Mouse (Mus musculus) heart, postnatal 25 days (tissue): ENCODE data around the gene Cdc42bpg. TPM values are rescaled to one million over a fixed set of nuclear protein-coding genes. Genes with fewer than 3 reads are reported as not detected.

Experiments used
- DNase-seq: peaks from one replicate; pipeline ENCODE4 v3.0.0; 2022; ENCODE audit warnings: low spot score
- intact Hi-C: fragments of 180-260 bp; cut with DNase I; formaldehyde crosslinking; loops from one replicate; pipeline ENCODE4 v1.15.1; 2025
- total RNA-seq, 2 experiments: library from RNA; stranded (reverse); gene quantifications; 2 replicates each; pipeline ENCODE4 v1.2.3; 2021

Gene Cdc42bpg
- 10 to 100 TPM in 1 of 2 experiments, 1 to 10 TPM in 1; 9.4 to 12.0 TPM for total RNA-seq

DNA sequence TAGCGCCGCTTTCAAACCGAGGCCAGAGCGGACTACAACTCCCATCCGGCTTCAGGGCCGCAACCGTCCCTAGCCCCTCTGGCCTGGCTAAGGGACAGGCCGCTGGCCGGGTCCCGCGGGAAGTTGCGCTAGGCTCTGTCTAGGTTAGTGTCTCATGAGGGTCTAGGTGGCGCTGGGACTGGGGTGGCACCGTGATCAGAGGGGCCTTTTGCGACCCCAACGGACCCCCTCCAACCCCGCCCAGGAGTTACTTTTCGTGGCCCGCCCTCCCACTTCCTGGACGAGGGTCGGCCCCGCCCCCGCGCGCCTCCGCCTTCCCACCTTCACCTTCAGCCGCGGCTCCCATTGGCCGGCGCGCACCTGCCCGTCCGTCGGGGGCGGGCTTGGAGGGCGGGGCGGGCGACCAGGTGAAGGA, at the start of gene Cdc42bpg:
Gene Cdc42bpg (plus strand): TSS at position 320 of the 415 bp plus-strand sequence.
- DNase-seq, result peak; percentile 76
- intact Hi-C loops, result loop anchor here (2.0 kb wide), 1 partner anchor 25 kb away; no protein-coding TSS in a partner anchor

DNA sequence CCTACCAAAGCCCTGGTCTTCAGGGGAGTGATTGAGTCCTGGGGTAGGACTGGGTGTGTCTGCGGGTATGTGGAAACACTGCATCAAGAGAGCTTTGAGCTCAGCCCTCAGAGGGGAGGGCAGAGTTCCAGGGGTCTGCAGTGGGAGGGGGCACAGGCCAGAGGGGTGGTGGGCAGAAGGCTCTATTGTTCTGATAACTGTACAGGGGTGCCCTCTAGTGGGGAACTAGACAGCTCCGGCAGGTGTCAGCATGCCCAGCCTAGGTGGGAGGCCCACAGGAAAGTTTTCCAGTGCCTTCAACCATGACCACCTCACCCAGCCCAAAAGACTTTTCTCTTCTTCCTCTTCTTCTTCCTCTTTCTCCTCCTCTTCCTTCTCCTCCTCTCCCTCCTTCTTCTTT, 45.8 kb upstream of the Cdc42bpg start:
- no peak for DNase-seq
- intact Hi-C loops, result no loop called here

DNA sequence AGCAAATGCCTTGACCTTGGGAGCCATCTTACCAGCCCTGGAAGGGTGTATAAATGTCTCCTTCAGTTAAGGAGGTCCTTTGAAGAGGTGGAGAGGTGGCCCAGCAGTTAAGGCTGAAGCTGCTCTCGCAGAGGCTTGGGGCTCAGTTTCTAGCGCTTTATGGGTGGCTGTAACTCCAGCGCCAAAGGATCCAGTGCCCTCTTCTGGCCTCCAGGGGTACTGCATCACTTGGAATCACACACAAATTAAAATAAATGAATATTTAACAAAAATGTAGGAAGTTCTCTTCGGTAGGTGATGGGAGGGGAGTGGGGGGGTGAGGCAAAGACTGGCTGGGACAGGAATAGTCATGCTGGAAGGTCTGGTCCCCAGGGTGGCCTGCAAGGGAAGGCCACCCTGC, 45.3 kb upstream of the Cdc42bpg start:
- DNase-seq, result no peak
- intact Hi-C loops, result no loop called here

DNA sequence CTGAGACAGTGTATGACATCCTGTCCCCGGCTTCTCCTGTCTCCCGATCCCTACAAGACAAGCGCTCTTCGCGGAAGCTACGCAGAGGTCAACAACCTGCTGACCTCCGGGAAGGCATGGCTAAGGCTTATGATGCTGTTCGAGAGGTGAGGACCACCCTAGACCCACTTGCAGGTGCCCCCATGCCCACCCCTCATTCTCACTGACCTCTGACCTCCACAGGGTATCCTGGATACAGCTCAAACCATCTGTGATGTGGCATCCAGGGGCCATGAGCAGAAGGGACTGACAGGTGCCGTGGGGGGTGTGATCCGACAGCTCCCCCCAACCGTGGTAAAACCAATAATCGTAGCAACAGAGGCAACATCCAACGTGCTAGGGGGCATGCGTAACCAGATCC, 44.9 kb upstream of the Cdc42bpg start:
- DNase-seq, result no peak
- intact Hi-C loops, result no loop called here

DNA sequence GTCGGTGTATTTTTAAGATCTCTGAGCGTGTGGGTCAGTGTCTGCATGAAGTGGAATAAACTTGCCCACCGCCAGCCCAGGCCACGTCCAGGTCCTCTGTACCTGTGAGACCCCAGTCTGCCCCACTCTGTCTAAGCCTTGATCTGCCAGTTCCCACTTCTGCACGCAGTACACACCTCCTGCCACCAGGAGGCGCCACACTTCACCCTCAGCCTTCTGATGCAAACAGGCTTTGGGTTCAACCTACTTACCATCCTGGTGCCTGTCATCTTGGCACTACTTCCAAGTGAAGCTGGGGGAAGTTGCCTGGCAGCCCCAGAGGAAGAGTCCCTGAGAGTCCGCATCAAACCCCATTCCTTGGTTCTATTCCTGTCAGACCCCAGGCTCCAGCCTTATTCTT, 44.0 kb upstream of the Cdc42bpg start:
- intact Hi-C loops, result loop anchor here (2.0 kb wide), 1 partner anchor 69 kb away; no protein-coding TSS in a partner anchor

DNA sequence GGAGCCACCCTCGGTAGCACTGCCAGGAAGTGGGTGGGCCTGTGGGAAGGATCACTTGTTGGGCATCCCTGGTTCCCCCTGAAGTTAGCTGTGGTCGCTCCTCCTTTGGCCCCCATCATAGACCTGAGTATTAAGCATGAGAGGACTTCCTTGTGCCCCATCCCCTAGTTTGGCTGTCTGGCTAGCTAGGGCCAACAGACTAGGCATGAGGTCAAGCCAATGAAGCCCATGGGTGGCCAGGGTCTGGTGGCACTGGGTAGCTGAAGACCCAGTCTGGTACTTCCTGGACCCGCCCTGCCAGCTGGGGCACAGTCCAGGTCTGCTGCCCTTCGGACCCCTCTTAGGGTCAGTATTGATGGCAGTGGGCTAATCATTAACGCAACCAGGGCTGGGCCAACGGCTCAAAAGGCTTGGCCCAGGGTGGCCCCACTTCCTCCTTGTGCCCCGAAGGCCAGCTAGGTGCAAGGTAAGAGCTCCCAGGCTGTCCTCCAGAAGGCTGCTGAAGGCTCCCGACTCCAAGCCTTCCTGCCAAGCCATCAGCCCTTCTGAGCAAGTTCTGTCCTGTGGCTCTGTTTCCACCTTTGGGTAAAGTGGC, 43.3 kb upstream of the Cdc42bpg start:
- DNase-seq, result no peak
- intact Hi-C loops, result loop anchor here (2.0 kb wide), 1 partner anchor 68 kb away; no protein-coding TSS in a partner anchor

More for the DNA sequence above, 44.0 kb upstream of the Cdc42bpg start:
- DNase-seq, result no peak

DNA sequence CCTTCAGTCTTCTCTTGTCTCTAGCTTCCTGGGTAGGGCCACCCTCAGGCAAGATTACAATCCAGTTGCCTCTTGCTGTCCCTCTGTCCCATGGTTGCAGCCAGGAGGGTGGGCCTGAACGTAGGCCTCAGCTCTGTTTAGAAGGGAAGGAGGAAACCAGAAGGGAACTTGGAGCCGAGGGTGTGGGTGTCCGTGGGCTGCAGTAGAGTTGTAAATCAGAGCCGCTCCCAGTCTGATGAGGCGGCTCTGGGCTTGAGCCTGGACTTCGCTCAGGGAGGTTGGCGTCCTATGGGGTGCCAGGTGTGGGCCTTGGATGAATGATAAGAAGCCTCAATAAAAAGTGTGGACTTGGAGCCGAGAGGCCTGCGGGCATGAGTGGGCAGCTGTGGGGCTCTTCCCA, 42.1 kb upstream of the Cdc42bpg start:
- intact Hi-C loops, result no loop called here
- no peak for DNase-seq

DNA sequence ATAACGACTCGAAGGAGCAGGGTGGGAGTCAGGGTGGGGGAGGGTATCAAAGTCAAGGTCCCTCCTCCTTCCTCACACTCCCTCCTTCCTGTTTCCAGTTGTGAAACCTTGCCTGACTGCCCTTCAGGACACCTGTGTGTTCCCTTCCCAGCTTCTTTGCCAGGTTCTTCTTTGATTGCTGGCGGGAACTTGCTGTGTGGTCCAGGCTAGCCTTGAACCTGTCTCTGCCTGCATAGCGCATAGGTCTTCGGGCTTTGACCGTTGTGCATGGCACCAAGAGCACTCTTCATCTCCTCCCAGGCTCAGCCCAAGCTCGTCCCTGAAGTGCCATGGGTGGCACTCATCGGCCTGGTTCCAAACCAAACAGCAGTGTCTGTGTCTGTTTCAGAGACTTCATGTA, 41.3 kb upstream of the Cdc42bpg start:
- DNase-seq, result no peak
- intact Hi-C loops, result no loop called here

DNA sequence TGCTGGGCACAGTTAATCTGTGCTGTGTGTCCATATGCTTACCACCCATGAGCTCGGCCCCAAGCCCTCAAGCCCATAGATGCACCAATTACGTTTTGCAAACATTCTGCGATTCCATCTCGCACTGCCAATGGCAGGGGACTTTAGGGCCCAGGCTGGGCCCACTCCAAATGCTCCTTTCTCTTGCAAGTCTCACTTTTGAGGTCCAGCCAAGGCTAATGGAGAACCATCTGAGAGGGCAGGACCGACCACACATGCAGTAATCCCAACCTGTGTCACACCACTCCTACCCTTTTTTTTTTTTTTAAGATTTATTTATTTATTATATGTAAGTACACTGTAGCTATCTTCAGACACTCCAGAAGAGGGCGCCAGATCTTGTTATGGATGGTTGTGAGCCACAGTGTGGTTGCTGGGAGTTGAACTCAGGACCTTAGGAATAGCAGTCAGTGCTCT, 40.5 kb upstream of the Cdc42bpg start:
- no peak for DNase-seq
- intact Hi-C loops, result no loop called here

DNA sequence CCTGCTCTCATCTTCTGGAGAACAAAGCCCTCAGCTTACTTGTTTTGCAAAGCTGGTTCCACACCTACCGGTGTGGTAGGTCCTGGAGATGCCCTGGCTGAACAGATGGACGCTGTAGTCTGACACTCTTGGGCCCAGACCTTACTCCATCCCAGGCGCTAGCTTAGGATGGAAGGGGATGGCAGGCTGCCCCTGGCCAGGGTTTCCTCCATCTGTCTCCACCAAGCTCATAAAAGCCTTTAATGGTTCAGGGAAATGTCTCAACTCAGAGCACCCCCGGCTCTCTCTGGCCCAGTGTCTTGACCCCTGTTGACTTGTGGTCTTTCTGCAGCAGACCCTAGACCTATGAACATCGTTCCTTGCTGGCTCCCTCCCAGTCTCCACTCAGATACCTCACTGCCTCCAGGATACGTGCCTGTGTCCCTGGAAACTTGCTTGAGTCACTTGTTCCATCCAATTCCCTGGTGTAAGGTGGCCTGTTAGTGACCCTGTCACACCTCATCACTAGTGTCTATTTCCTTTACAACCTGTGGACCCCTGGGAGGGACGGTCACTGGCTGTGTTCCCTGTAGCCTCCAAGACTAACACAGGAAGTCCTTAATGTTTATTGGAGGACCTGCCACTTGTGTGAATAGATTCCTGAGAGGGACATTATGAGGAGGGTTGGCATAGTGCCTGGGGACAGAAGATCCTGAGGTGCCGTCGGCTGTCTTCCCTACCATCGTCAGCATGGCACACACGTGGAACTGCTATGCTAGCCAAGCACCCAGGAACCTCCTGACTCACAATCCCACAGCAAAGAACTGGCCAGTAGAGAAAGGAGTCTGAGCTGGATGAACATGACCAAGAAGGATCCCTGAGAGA, 38.7 kb upstream of the Cdc42bpg start:
- intact Hi-C loops, result loop anchor here (1.0 kb wide), 1 partner anchor 37 kb away; no protein-coding TSS in a partner anchor
- peak; percentile 55 for DNase-seq

DNA sequence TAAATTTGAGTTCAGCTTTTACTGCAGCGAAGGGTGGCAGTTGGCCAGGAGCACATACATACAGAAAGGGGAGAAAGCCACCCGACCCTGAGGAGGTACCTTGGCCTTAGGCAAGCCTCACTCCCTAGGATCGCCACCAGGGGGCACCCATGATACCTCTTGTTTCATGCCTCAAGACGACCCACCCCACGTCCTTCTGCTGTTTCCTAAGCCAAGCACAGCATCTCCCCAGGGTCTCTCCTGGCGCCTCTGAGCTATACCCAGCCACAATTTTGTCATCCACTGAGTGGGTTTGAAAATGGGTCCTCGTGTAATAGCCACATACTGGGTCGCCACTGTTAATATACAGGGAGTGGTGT, 38.1 kb upstream of the Cdc42bpg start:
- intact Hi-C loops, result loop anchor here (1.0 kb wide), 1 partner anchor 36 kb away; no protein-coding TSS in a partner anchor
- peak; percentile 75 for DNase-seq

DNA sequence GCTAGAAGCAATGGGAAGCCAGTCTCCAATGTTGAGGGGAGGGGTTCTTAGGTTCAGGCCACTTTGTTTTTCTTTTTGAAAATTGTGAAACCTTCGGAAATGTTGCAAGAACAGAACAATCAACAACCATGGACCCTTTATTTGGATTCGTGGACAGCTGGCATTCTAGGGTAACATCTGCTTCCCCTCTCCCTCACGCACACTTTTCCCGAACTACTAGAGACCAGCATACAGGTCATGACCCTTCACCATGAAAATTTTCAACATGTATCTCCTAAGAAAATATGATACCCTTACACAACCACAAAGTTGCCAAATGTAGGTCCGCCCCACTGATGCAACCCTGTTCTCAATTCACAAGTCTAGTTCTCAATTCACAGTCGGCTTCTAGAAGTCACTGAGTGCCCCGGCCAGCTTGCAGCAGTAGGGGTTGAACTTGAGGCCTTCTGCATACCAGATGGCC, 37.6 kb upstream of the Cdc42bpg start:
- intact Hi-C loops, result loop anchor here (1.0 kb wide), 1 partner anchor 36 kb away; no protein-coding TSS in a partner anchor
- no peak for DNase-seq

DNA sequence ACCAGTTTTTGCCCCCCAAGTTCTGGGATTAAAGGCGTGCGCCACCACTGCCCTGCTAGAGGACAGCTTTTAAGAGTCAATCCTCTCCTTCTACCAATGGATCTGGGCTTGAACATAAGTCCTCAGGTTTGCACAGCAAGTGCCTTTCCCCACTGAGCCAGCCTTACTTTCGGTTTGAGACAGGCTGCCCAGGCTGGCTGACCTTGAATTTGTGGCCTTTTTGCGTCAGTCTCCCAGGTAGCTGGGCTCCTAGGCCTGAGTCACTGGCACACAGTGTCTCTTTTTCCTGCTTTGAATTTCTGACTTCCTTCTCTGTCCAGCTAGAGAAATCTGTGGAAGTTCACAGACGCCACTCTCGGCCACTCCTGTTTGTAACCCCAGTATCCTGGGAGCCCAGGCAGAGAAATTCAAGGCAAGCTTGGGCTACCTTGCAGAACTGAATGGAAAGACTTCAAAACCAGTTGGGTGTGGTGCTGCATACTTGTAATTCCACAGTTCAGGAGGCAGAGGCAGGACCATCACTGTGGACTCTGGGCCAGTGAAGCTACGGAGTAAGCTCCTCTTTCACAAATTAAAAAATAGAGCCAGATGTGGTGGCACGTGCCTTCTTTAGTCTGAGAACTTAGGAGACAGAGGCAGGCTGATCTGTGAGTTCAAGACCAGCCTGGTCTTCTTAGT, 36.3 kb upstream of the Cdc42bpg start:
- intact Hi-C loops, result no loop called here
- DNase-seq, result no peak

DNA sequence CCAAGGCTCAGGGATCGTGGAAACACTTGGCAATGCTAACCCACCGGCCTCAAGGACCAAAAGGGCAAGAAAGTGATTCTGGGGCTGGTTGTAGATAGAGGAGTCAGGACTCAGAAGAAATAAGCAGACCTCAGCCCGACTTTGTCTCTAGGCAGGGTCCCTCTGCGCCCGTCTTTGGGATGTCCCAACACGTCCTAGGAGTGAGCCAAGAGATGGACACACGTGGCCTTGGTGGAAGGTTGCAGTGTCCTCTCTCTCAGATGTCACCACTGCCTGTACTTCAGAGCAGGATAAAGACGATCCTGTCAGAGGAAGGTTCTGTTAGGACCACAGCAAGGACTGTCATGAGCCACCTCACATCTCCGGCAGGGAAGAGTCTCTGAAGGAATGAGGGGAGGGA, 35.6 kb upstream of the Cdc42bpg start:
- intact Hi-C loops, result no loop called here
- no peak for DNase-seq

DNA sequence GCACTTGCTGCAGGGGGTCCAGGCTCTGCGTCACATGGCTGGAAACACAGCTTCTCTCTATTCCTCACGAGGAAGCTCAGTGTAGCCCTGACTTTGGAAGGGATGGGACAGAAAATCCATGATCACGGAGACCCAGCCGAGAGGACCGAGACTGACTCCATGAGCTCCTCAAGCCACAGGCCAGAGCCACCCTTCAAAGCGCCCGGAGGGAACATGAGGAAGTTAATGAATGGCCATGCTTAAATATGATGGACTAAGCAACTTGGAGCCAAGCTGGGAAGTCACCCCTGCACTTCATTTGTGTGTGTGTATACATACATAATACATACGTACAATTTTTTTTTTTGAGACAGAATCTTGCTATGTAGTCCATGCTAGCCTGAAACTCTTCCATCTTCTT, 35.0 kb upstream of the Cdc42bpg start:
- intact Hi-C loops, result no loop called here
- no peak for DNase-seq

DNA sequence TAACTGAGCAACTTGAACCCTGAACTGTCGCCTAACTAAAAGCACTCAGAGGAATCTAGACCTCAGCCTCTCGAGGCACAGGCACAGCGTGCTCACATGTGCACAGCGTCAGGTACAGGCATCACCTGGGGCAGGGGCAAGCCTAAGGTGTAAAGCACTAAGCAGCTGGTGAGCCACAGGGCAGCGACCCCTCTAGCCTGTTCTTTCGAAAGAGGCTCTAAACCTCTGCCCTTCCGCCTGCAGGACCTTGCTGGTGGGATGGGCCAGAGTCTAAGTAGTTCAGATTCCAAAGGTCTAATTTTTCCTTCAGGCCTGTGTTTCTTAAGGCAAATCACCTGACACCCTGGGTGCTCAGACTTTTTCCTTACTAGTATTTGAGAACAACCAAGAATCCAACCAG, 34.2 kb upstream of the Cdc42bpg start:
- DNase-seq, result no peak
- intact Hi-C loops, result no loop called here

DNA sequence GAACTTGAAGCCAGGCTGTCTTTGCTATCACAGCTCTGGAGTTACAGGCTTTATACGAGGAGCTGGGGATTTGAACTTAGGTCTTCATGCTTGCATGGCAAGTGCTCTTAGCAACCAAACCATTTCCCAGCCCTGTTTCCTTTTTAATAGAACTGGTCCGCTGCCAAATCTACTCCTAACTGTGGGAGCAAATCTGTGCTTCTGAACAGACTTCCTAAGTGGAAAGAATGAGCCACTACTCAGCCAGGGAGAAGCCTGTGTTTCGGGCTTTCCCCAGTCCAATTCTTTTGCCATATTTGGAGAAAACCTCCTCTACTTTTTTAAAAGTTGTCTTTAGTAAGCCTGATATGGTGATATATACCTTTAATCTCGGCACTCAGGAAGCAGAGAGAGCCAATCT, 33.5 kb upstream of the Cdc42bpg start:
- no peak for DNase-seq
- intact Hi-C loops, result no loop called here

DNA sequence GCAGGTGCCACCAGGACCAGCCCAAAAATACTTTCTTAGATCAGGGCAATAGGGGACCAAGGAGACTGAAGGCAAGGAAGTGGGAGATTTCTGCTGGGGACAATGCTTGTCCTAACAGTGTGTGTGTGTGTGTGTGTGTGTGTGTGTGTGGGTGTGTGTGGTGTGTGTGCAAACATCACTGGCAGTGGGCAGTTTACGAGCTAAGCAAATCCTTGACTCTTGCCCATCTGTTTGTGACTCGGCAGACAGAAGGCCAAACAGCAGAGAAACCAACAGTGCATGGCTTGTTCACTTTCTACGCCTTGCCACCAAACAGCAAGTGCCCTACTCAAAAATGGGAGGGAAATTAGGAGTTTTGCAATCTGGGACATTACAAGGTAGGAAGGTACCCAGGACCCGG, 32.7 kb upstream of the Cdc42bpg start:
- intact Hi-C loops, result no loop called here
- no peak for DNase-seq

DNA sequence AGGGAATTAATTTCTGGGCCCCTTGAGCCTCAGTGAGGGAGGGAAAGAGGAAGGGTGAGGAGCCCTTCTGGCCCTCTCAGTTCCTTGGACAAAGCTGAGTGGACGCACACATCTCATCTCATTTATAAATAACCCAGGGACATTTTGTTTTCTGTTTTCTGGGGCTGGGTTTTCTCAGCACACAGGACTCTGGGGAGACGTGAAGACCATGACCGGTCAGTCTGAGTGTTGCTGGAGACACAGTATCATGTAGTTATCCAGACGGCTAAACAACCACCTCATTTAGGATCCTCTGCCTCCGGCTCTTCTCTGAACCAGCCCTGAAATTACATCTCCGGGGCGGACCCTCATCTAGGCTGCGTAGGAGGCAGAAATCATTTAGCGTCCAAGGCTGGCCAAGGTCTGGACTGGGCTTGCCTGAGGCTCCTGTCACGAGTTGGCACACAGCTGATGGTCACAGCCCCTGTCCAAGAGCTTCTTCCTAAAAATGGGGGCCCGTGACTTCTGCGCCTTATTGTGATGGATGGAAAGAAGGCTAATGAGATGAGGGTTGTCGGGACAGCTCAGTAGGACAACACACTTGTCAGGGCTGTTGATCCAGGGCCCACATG, 32.2 kb upstream of the Cdc42bpg start:
- DNase-seq, result no peak
- intact Hi-C loops, result no loop called here

DNA sequence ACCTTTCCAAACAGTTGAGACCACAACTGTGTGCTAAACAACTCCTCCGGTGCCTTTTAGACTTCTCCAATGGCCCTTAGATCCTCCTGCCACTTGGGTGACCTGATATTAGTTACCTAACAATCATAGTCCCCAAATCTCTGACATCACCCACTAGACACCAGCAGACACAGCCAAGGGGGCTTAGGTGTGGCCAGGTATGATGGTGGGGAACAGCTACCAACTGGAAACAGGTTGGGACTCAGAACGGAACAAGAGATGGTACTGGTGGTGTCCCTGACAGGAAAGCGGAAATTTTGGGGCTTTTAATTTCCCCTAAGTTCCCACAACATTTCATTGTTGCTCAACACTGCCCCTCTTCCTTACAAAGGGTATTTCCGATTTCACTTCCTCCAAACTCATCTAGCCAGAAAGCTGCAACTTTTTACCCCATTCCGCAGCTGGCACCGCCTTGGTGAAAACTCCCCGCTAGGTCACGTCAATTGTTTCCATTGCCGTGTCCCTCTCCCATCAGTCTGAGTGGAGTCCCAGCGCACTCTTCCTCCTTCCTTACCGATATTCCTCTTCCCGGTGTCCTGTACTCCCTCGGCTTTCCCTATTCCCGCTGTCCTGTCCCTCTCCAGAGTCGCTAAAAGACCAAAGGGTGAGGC, 30.4 kb upstream of the Cdc42bpg start:
- DNase-seq, result no peak
- intact Hi-C loops, result no loop called here
